Mouse (Mus musculus): ENCODE measurements around the gene Gm21972.

Gene Gm21972

DNA sequence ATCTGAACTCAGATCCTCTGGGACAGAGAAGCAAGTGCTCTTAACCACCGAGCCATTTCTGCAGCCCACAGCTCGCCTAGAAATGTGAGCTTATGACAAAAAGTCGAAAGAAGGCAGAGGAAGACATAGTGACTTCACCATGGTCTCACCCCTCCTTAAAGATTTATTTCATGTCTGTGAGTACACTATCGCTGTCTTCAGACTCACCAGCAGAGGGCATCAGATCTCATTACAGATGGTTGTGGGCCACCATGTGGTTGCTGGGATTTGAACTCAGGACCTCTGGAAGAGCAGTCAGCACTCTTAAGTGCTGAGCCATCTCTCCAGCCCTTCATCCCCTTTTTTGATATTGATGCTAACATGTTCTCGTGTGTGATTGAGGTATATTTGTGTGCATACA lies 41.2 kb downstream of the Gm21972 start:
- no peak for DNase-seq

GRCm38 (mm10) chr1:86176066-86176465 lies 42.6 kb downstream of the Gm21972 start:
- no peak for DNase-seq

- peak; percentile 92 to 93 for DNase-seq
Measured at GRCm38 (mm10) chr1:86178462-86179253, 45.2 kb downstream of the Gm21972 start.

DNA sequence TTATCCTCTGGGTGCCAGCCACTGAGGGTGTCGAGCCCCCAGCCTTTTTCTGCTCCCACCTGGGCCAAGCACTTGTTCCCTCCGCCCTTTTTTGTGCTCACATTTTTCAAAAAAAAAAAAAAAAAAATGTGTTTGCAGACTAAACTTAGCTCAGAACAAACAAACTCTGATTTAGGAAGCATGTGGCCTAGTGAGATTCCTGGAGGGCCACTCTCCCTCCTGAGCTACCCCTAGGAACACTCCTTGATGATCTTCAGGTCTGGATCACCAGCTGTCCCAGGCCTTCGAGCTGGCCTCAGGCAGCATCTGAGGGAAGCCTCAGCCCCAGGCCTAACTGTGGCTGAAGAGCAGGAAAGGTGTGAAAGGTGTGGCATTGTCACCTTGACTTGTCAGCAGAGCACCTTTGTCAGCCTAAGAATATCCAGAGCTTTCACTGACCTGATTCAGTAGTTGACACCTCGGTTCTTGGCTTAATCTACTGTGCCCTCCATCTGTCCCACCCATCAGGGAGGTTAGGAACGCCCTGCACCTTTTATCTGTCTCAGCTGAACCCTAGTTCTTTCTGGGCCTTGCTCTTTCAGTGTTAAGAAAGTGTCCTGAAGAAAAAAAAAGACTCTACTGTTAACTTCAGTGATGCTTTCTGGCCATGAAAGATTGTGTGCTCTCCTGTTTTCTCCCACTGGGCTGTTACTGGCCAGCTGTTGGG lies 48.7 kb downstream of the Gm21972 start:
- no peak for DNase-seq

- DNase-seq: no peak
Measured at GRCm38 (mm10) chr1:86183577-86184263, 50.3 kb downstream of the Gm21972 start.

GRCm38 (mm10) chr1:86186762-86187161 lies 53.3 kb downstream of the Gm21972 start:
- no peak for DNase-seq

GRCm38 (mm10) chr1:86187856-86188255 lies 54.4 kb downstream of the Gm21972 start:
- DNase-seq: no peak

DNA sequence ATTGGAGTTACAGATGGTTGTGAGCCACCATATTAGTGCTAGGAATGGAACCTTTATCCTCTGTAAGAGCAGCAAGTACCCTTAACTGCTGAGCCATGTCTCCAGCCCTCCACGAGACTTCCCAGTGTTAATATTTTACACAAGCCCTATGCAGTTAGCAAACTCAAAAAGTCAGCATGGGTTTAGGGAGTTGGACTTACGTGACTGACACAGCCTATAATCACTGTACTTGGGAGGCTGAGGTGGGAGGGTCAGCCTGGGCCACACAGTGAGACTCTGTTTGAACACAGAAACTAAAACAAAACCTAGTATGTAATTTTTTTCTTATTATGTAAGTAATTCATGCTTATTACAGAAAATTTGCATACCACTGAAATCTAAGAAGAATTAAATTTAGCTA lies 54.8 kb downstream of the Gm21972 start:
- no peak for DNase-seq

GRCm38 (mm10) chr1:86189034-86189702 lies 55.7 kb downstream of the Gm21972 start:
- DNase-seq: peak; percentile 51 to 52

- no peak for DNase-seq
Measured at GRCm38 (mm10) chr1:86190843-86191242, 57.4 kb downstream of the Gm21972 start.

DNA sequence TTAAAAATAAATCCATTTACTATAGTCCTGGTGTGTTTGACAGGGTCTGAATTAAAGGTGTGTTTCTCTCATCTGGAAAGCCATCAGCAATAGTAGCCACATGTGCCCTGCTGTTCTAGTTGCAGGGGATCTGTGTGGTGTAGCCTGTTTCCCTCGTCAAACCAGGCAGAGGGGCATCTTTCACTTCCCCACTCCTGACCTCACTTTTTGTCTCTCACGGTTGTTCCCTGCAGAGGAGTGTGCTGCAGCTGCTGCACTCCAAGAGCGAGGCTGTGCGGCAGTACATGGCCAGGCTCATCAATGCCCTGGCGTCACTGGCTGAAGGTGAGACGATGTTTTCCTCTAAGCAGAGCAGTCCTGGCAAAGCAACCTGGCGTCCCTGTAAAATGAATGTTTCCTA lies 60.6 kb downstream of the Gm21972 start:
- DNase-seq: no peak

- no peak for DNase-seq
Measured at GRCm38 (mm10) chr1:86198276-86198675, 64.8 kb downstream of the Gm21972 start.

DNA sequence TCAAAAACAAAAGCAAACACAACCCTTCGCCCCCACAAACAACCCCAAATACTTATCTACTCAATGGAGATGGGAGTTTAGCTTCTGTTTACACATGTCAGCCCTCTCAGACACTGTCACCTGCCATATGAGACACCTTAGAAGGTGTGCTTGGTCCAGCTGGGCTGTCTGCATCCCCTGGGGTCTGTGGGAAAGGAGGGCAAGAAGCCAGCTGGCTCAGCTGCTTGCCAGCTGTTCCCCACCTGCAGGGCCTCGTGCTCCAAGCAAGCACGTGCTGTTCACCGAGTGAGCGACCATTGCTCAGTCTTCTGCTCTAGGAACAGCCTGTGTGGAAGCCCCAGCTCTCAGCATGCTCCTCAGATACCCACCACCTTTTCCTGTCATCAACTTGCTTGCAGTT lies 65.6 kb downstream of the Gm21972 start:
- DNase-seq: no peak

GRCm38 (mm10) chr1:86201312-86201711 lies 67.9 kb downstream of the Gm21972 start:
- DNase-seq: no peak

- no peak for DNase-seq
Measured at GRCm38 (mm10) chr1:86202617-86203219, 69.3 kb downstream of the Gm21972 start.

GRCm38 (mm10) chr1:86210676-86211075 lies 77.2 kb downstream of the Gm21972 start:
- DNase-seq: no peak

GRCm38 (mm10) chr1:86211498-86211897 lies 78.1 kb downstream of the Gm21972 start:
- no peak for DNase-seq
